Mouse (Mus musculus): ENCODE results near the gene Cdk5.

Cdk5 gene

GRCm38 (mm10) chr5:24423129-24424003, at the start of gene Cdk5, which contains the start of gene Slc4a2:
Cdk5 (minus strand) TSS chr5:24423530.
Slc4a2 (plus strand) TSS chr5:24423837.
- DNase-seq (ENCODE audit: low spot score), result peak; percentile 99

GRCm38 (mm10) chr5:24470600-24470999, 47.3 kb upstream of the Cdk5 start:
- DNase-seq (ENCODE audit: low spot score), result peak; percentile 83

GRCm38 (mm10) chr5:24466762-24467161, 43.4 kb upstream of the Cdk5 start:
- no peak for DNase-seq (ENCODE audit: low spot score)

GRCm38 (mm10) chr5:24455613-24456012, 32.3 kb upstream of the Cdk5 start:
- DNase-seq (ENCODE audit: low spot score), result no peak

- no peak for DNase-seq (ENCODE audit: low spot score)
Observed at GRCm38 (mm10) chr5:24455076-24455475, 31.7 kb upstream of the Cdk5 start.

- DNase-seq (ENCODE audit: low spot score), result no peak
Observed at GRCm38 (mm10) chr5:24453985-24454303, 30.6 kb upstream of the Cdk5 start.

- no peak for DNase-seq (ENCODE audit: low spot score)
Observed at GRCm38 (mm10) chr5:24453283-24453984, 30.1 kb upstream of the Cdk5 start.

GRCm38 (mm10) chr5:24452691-24453233, 29.4 kb upstream of the Cdk5 start:
- DNase-seq (ENCODE audit: low spot score), result no peak

- DNase-seq (ENCODE audit: low spot score), result no peak
Observed at GRCm38 (mm10) chr5:24452030-24452690, 28.8 kb upstream of the Cdk5 start, which contains the start of gene Agap3. Agap3 (plus strand) TSS chr5:24452177.

GRCm38 (mm10) chr5:24451264-24452029, 28.1 kb upstream of the Cdk5 start:
- peak; percentile 84 for DNase-seq (ENCODE audit: low spot score)

- DNase-seq (ENCODE audit: low spot score), result peak; percentile 91
Observed at GRCm38 (mm10) chr5:24447624-24448298, 24.4 kb upstream of the Cdk5 start, which contains the start of gene Tmub1. Tmub1 (minus strand) TSS chr5:24447854.

GRCm38 (mm10) chr5:24446630-24447029, 23.3 kb upstream of the Cdk5 start:
- no peak for DNase-seq (ENCODE audit: low spot score)

GRCm38 (mm10) chr5:24445428-24446080, 22.2 kb upstream of the Cdk5 start:
- no peak for DNase-seq (ENCODE audit: low spot score)

- peak; percentile 94 for DNase-seq (ENCODE audit: low spot score)
Observed at GRCm38 (mm10) chr5:24444746-24445427, 21.6 kb upstream of the Cdk5 start, which contains the start of gene Fastk. Fastk (minus strand) TSS chr5:24445287.

GRCm38 (mm10) chr5:24443927-24444326, 20.6 kb upstream of the Cdk5 start:
- DNase-seq (ENCODE audit: low spot score), result no peak

- no peak for DNase-seq (ENCODE audit: low spot score)
Observed at GRCm38 (mm10) chr5:24443204-24443603, 19.9 kb upstream of the Cdk5 start.

GRCm38 (mm10) chr5:24442029-24442428, 18.7 kb upstream of the Cdk5 start:
- no peak for DNase-seq (ENCODE audit: low spot score)

GRCm38 (mm10) chr5:24441187-24441586, 17.9 kb upstream of the Cdk5 start:
- DNase-seq (ENCODE audit: low spot score), result no peak

GRCm38 (mm10) chr5:24433993-24434392, 10.7 kb upstream of the Cdk5 start:
- no peak for DNase-seq (ENCODE audit: low spot score)

GRCm38 (mm10) chr5:24428596-24428995, 5.3 kb upstream of the Cdk5 start:
- no peak for DNase-seq (ENCODE audit: low spot score)
